Mouse (Mus musculus) telencephalon, adult 2 months (tissue): ENCODE measurements around the gene 1110008P14Rik.
A peak's percentile ranks its signal among the peaks of the same experiment; 100 is the strongest.

Experiments
- DNase-seq: peaks from one replicate; pipeline ENCODE4 v3.0.0-alpha.2; 2011; ENCODE audit warnings: low read depth, low spot score

1110008P14Rik gene

DNA sequence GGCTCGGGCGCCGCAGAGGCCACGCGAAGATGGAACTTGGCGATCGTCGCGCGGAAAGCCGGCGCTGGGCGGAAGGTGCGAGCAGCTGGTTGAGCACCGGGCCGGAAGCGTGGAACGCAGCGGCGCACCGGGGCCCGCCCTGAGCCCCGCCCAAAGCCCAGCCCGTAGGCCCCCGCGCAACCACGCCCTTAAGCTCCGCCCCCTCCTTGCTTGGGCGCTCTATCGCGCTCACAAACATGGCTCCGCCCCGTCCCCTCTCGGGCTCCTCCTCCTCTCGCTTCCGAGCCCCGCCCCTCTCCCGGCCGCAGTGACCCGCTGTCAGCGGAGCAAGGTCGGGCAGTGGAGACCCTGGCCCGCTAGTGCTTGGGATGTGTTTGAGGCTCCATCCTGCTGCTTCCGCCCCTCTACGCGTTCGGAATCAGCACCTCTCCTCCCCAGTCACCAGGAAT lies at the start of gene 1110008P14Rik:
TSS of gene 1110008P14Rik (minus strand) at position 164 of the 449 bp plus-strand sequence.
- peak; percentile 81 for DNase-seq

DNA sequence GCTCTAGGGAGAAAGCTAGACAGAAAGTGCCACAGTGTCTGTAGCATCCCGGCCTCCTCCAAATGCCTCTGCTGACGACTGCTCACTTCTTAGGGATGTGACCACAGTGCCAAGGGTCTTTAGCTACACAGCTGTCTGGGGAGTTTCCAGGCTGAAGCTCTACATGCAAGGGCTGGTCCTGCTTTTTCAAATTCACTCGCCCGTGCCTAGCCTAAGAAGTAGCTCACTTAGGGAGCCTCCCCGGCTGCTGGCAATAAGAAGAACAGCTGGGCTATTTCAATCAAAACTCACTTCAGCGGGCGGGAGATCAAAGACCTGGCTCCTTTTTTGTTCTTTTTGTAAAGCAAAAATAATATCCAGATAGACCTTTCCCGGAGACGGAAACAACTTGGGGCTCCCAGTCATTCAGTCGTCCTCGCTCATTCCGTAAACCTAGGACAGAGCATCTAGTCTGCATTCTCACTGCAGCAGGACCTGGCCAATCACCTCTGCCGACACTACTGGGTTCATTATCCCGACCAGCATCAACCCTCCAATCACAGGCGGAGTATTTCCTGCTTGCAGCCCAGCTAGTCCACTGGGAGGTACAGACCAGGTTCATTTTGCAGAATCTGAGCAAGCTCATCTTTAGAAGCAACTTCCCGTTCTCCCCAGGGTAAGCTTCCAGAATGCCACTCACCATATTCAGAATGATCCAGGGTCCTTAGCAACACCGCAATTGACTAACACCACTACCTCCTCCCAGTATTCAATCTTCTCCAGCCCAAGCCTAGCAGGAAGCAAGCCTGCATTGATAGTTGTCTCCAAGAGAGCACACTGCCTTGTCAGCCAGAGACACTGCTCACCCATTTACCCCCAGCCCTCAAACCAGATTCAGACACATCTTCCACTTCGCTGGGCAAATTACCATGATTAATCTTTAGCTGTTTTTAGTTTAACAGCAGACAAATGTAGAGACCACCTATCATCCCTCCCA lies 49.3 kb upstream of the 1110008P14Rik start:
- DNase-seq, result peak; percentile 96

DNA sequence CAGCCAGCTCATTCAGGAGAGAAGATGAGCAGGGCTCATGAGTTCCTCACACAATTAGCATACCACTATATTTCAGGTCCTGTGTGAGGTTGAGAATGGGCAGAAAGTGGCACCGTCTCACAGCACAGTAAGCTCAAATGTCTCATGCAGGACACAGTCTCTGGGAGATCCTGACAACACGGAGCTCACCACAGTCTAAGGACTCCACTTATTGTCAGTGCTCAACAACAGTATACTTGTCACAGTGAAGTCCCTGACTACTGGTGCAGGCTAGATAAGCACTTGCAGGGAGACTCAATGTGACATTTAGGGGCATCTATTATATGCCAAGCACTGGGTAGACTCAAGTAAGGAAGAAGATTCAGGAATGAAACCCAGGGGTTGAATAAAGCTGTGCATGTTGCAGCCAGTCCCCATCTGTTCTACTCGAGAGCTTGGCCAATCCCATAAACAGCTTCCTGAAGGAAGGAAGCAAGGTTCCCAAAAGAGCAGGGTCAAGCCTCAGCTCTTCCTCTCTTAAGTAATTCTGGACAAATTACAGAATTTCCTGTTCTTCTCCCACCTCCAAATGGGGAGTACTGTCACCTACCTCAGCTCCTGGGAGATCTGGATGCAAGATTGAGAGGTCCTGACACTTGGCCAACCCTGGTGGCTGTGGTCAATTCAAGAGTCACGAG lies 47.6 kb upstream of the 1110008P14Rik start:
- DNase-seq, result no peak

DNA sequence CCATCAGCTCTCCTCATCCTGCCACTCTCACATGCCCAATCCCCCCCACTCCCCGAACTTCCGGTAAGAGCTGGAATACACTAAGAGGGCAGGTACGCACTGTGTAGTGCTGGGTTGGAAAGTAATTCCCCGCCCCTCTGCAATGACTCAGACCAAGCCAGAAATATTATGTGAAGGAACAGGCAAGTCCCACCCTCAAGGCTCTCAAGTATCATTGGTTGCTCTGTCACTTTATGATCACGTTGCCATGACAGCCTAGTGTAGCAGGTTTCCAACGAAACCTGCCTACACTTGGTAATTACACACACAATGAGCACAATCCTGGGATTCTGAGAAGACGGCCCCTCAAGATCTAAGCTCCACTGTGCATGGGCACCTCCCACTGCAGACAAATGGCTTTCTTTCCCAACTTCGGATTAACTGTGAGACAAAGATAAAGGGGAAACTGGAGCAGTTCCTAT lies 46.6 kb upstream of the 1110008P14Rik start:
- peak; percentile 89 for DNase-seq

DNA sequence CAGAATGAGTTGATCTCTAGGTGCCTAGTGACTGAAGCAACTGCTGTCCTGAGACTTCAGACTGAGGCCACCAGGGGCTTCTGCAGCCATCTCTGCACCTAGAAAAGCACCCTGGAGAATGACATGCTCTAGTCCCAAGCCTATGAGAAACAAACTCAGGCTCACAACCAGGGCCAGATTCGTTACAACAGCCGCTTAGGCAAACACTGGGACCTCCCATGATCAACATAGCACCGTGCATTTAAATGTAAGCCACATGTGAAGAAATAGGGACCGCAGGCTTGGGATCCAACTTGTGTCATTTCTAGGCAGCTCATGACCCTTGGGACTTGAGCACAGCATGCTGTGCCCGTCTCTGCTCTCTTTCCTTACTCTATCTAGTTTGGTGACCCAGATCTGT lies 46.0 kb upstream of the 1110008P14Rik start:
- DNase-seq, result no peak

DNA sequence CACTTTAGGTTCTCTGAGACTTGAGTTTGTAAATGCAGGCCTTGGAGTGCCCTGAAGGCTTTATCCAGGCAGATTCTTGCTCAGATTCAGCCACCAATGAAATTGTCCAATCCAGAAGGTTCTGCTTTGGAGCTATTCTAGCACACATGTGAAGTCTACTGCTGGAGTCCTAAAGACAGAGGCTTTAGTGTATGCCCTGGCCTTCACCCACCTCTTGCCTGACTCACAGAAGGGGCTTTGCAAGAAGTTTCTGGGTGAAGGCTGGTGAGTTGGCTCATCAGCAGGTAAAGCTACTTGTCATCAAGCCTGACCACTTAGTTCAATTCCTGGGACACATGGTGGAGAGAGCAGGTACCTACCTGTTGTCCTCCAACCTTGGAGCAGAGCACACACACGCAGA lies 44.4 kb upstream of the 1110008P14Rik start:
- DNase-seq, result no peak

DNA sequence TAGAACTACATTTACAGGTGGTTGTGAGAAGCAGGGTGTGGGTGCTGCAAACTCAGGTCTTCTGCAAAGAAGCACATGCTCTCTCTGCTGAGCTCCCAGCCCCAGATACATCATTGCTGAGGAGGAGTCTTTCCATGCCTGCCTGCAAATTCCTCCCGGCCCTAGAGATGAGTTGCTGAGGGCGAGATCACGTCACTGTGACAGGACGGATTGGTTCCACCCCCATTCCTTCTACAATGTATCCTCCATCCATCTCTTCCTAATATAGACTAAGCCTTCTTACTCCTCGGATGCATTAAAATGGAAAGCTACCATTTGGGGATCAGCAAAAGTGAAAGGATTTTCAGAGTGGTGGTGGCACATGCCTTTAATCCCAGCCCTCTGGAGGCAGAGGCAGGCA lies 43.8 kb upstream of the 1110008P14Rik start:
- peak; percentile 62 for DNase-seq

DNA sequence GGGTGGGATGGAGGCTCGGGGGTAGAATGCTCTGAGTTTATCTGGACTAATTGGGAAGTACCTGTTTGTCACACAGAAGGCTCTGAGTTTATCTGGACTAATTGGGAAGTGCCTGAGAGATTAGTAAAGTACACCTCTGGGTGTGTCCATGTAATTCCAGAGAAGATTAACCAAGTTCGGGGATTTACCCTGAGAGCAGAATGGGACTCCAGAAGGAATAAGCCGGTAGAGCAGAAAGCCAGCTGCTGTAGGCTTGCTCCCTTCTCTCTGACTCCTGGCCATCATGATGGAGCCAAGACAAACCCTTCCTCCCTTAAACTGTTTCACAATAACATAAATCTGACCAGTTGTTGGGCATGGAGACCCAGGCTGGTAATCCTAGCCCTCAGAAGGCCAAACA lies 43.1 kb upstream of the 1110008P14Rik start:
- no peak for DNase-seq

DNA sequence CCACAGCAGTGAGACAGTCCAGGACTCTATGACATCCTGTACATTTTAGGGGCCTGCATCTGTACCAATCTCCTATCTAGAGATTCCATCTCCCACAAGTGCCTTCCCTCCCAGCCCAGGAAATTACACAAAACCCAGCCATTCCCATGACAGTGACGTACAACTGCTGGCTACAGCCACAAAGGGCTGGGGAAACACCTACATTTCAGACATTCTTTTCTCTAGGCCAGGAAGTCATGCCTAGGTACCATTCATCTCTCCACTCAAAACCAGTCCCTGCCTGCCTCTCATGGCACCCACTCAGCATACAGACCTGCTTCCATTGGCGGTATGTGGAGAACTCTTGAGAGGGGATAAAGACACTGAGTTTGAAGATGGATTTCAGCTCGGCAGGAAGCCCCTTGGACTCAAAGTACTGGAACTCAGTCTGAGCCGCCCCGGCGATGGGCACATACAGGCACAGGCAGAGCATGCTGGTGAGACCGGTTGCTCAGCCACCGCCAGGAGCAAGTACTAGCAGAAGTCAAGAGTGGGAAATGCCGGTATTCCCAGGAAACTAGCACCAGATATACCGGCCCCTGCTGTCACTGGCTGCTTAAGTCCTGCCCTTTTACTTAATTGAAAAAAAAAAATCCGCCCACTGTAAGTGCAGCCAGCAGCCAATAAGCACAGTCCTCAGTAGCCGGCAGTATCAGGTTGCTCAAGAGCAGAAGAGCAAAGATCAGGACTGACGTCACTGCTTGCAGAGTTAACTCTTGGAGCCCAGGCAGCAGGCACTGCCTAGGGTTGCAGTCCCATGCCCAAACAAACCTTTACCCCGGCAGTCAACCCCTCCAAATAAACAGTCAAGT lies 42.0 kb upstream of the 1110008P14Rik start:
- DNase-seq, result no peak

DNA sequence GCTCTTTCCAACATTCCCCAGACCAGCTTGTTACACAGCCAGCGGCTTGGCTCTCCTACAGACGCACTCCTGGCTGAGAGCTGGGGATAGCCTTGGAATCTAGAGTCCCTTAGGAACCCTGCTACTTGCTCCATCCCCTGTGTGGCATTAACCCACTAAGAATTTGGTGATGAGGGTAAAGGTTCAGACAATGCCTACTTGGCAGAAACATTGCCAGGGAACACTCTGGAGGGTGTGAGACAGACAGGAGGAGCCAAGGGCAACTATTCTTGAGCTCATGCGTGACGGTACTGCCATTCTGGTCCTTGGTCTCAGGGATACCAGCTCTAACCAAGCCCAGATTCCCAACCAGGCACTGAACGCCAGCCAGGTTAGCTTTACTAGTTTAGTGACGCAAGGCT lies 40.1 kb upstream of the 1110008P14Rik start:
- no peak for DNase-seq

DNA sequence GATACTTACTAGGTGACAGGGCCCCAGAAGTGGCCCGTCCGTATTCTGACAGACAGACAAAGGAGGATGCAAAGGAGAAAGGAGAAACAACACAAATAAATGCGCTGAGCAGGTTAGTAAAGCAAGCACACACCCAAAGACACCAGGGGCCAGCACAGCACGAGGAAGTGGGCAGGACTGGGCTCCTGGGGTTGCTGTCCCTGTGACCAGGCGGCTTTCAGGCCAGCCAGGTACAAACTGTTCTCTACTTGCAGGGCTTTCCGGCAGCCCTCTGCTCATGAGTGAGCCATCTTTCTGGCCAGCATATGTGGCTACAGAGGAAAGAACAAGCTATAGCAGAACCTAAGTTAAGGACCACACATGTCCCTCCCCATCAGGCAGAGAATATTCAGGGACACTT lies 38.9 kb upstream of the 1110008P14Rik start:
- DNase-seq, result no peak

DNA sequence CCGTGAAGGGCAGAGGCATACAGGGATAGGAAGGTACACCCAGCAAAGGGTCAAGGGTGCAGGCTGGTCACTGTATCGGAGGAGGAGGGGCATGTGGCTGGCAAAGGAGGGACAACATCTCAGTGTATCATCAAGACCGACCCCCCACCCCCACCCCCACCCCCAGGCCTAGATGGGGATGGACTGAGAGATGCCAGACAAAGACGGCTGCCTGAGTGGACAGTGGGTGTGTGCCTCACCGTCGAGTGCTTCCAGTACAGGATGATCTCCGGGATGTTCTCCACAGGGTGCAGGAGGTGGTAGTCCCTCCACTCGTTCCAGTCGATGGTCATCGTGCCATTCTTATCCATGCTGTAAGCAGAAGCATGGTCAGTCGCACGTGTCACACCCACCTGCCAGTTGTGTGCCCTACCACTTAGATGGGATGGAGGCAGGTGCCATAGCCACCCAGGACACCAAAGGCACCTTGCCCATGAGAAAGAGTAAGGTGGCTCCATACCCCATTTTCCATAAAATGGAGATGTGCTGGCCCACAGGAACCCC lies 38.4 kb upstream of the 1110008P14Rik start:
- no peak for DNase-seq

DNA sequence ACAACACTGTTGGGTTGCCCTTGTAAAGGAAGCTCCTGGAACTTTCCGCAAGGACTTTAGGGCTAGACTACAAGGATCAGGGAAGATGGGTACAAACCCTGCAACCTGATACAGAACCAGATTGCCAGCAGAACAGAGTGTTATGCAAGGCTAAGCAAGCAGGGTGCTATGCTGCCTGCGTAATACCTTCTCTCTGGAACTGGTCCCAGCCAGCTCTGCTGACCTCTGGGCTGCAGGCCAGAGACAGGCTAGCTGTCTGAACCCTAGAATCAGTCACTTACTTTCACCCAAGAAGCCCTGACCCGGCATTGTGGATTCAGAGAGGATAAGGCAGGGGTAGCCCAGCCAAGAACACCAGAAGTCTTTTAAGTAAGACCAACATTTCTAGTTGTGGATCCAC lies 37.6 kb upstream of the 1110008P14Rik start:
- DNase-seq, result no peak

DNA sequence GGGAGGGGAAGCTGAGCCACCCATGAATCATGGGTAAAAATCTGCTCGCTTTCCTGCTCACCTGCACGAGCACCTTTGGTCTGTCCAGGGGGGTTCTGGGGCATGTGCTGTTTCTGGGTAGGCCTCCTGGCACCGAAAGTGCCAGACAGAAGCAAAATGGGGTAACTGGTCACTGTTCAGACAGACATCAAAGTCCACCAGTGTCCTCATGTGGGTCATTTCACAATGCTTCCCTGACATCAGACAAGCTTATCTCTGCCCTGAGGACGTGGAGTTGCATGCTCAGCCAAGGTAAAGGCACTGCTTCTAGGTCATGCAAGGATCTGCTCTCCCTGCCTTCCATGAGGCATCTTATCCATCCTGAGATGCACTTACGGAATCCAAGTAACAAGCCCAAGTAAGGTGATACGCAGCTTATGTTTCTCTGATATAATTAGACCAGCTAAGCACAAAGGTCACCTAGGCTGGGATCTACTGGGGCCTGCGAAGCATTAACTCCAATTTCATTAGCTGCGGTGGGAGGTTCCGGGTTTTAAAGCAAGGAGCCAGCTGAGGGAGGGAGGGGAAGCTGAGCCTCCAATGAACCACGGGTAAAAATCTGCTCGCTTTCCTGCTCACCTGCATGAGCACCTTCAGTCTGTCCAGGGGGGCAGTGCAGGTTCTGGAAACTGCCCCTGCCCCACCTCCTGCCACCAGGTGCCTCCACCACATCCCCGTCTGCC lies 36.9 kb upstream of the 1110008P14Rik start:
- no peak for DNase-seq

DNA sequence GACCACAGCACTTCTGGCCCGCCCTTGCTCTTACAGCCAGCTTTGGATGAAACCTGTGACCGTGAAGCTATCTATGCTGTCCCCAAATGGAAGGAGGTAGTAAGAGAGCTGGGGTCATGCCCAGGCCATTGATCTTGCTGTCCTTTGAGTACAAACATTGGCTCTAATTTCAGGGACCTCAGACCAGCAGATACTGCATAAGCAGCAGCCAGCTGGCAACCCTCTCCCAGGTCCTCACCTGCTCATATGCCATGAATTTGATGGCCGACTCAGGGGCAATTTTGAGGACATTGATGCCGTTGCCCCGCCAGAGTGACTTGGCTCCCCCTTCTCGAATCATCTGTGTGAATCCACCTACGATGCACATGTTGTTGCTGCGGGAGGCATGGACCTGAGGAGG lies 35.7 kb upstream of the 1110008P14Rik start:
- DNase-seq, result no peak

DNA sequence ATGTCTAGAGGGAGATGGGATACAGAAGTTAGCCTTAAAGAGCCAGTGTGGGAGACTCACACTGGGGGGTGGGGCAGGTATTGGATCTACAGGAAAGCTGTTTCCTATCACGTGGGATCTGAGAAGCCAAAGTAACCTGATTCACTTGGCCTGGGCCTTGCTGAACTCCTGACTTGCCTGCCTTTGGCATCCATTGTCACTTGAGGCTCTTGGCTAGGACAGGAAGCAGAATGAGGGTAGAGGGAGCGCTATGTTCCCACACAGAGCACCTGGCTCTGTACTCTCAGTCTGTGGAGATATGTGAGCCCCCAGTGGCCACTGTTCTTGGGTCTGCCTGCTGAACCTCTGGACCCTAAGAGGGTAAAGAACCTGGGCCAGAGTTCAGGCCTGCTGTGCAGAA lies 34.8 kb upstream of the 1110008P14Rik start:
- DNase-seq, result no peak

DNA sequence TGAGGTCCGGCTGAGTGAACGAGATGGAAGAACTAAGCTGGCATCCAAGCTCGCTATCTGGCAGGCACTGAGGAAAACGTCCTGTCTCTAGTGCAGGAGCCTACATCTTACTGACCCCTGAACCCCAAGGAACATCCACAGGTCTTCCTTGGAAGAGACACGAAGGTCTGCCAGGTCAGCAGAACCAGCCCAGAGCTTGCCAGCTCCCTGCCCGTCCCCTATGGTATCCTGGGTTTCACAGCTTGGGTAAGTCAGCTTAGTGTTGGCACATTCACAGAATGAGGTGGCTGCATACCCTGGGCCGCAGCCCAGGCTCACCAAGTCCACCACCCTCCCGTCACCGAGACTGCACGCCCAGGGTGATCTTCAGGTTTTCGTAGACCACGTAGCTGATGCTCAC lies 34.1 kb upstream of the 1110008P14Rik start:
- DNase-seq, result no peak

DNA sequence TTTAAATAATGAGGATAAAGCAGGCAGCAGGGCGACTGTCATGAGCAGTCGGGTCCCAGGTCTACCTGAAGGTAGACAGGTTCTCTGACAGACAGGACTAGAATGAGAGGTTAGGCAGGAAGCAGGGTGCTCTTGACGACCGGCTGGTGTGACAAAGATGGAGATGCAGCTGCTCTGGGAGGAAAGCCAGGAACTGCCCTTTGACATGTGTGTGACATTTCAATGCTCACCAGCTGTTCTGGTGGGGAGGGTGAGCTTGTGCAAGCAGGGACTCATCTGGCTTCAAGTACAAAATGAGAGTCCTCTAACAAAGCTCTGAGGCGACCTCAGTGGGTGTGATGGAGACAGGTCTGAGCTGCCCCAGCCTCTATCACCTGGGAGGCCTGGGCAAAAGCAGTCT lies 32.2 kb upstream of the 1110008P14Rik start:
- DNase-seq, result no peak

DNA sequence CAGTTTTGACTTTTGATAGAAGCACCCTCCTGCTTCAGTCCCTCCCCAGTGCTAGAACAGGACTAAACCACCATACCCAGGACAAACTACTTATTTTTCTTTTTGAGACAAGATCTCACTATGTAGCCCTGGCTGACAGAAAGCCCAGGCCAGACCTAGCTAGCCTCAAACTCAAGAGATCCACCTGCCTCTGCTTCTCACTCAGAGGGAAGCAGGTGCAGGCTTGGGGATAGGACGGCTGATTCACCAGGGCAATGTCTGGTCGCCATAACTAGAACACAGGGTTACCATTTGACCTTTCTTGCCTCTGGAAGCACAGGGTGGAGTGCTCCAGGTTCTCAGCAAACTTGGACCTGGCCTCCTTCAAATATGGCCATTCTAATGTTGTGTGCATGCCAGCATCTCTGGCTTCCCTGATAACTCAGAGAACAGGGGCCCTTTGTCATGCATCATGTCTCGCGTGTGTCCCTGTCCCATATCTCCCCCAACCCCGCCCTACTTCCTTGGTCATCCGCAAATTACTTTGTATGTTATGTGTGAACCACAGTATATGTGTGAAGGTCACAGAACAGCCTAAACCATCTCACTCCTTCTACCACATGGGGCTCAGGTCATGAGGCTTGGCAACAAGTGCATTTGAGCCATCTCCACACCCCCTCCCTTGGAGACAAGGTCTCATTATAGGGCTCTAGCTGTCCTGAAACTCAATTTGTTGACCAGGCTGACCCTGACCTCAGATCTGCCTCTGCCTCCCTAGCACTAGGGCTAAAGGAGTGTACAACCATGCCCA lies 31.2 kb upstream of the 1110008P14Rik start:
- DNase-seq, result no peak

DNA sequence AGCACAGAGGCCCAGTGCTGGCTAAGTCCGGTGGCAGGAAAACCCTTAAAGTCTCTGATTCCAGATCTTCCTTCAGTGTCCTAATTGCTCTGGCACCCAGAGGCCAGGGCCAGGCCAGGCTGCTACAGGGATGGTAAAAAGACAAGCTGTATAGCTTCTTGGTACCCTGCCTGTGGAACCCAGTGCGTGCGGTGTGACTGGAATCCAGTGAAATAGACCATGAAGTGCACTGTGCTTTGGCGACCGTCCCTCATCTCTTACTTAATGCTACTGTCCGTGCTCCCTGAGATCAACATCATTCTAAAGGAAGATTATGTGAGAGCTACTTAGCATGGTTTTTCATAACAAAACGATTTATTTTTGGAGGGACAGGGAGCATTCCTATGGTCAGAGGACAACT lies 29.7 kb upstream of the 1110008P14Rik start:
- no peak for DNase-seq
